Mouse (Mus musculus) left cerebral cortex, adult 8-10 months (tissue): ENCODE data around the gene Stub1. TPM values are rescaled to one million over a fixed set of nuclear protein-coding genes. Genes with fewer than 3 reads are reported as not detected.

ENCODE experiments used
- DNase-seq, 2 experiments: peaks; one replicate each; pipeline ENCODE4 v3.0.0; 2022; ENCODE audit warnings: low spot score in 2 of 2
- microRNA-seq, 2 experiments: library from miRNA; unstranded; fragments of <30 nt; microRNA quantifications; one replicate each; pipeline ENCODE4 v1.2.0; 2022
- total RNA-seq, 4 experiments: library from RNA; stranded (reverse); gene quantifications; 2 replicates each; pipeline ENCODE4 v1.2.4; 2022

Stub1 gene
- total RNA-seq, 4 experiments from 2014 or later = 168 to 175 (median 172) TPM

- peak in 1 of 2 experiments; percentile 68 for DNase-seq
These were observed 40.6 kb downstream of the Stub1 start, which contains the start of gene Fam173a for GRCm38 (mm10) chr17:25792615-25793014. TSS of gene Fam173a (minus strand) at chr17:25792901.

- DNase-seq = peak; percentile 70 to 85
These were observed 41.2 kb downstream of the Stub1 start for GRCm38 (mm10) chr17:25791843-25792527.

GRCm38 (mm10) chr17:25791320-25791842 is 41.8 kb downstream of the Stub1 start:
- no peak for DNase-seq

DNA sequence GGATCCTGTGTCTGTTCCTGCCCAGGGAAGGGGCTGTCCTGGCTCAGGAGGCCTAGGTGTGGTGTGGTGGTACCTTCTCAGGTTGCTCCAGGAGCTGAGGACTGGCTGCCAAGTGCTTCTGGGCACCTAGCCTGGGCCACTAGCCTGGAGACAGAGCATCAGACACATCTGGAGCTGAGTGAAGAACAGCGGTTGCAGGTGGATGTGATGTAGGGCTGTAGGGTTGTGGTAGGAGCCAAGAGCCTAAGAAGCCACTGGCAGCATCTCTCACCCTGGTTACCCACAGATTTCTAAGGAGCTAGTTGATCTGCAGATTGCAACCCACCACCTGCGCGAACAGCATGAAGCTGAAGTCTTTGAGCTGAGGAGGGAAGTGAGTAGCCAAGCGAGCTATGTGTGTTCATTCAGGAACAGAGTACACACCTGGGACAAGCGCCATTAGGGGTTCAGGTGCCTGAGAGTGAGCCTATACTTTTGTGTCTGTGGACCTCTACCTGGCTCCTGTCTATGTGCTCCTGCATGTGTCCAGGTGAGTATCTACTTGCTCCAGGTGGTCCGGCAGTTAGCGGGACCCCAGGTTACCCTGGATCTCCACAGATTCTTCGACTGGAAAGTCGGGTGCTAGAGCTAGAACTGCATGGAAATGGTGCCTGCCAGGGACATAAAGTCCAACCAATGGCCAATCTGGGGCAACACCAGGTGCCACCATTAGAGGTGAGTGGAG is 46.3 kb downstream of the Stub1 start:
- DNase-seq = no peak

- no peak for DNase-seq
These were observed 46.9 kb downstream of the Stub1 start, which contains the start of gene Ccdc78 for GRCm38 (mm10) chr17:25786280-25786679. TSS of gene Ccdc78 (plus strand) at chr17:25786580.

DNA sequence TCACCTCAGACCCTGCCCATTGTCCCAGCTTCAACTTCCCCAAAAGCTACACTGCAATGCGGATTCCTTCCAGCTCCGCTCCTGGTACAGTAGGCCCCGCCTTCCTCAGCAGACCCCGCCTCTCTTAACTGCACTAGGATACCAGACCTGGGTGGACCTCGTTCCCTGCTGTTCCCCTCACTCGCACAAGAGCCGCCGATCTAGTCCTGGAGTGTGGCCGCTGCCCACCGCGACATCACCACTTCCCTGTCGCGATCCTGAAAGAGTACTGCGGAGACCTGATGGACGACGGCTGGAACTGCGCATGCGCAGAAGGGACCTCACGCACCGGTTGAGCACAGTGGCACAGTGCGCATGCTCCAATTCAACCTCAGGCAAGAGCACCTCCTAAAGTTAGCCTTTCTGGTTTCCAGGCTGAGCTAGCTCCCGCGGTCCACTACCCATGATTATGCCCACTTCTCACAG is 47.9 kb downstream of the Stub1 start, which contains the start of gene Haghl:
Gene Haghl, minus strand, starts transcription at position 393 of the 465 bp plus-strand sequence.
- peak; percentile 94 to 98 for DNase-seq

DNA sequence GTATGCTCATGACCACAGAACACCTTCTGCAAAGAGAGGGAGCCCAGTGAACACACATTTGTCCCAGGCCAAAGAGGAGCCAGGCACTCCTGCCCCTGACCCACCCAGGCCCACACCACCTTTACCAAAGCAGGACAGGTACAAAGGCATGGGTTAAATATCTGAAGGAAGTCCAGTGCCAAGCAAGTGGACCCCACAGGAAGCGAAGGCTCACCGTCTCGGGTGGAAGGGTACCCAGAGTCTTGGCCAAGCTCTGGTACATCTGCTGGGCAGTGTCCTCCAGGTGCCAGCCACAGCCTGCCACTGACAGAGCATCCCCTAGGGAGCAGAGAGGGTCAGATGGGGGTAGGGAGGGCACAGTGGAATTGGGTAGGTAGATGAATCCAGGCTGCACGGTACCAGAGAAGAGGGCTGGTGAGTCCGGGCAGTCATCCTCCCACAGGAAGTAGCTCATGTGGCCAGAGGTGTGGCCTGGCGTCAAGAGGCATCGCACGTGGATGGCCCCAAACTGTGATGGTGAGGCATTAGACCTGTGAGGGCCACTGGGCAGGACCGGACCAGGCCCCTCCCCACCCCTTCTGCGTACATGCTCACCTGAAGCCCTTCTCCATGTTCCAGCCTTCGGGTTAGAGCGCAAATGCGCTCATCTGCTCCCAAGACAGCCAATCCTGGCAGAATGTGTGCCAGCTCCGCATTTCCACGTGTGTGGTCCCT is 49.2 kb downstream of the Stub1 start:
- no peak for DNase-seq

DNA sequence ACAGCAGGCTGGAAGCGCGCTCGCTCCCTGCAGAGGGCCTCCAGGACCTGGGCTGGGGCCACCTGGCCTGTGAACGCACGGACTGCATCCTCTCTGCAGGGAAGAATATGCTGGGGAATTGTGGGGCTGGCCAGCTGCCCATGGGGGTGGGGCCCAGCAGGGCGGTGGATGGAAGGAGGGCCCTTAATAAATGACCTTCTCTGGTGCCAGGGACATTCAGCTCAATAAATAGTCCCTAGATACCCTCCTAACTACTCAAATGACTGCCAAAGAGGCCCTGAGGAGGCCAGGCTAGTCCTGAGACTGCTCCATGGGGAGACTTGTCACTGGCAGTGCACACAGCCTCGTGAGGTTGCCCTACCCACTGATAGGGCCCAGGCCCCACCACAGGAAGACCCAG is 50.1 kb downstream of the Stub1 start:
- no peak for DNase-seq

DNA sequence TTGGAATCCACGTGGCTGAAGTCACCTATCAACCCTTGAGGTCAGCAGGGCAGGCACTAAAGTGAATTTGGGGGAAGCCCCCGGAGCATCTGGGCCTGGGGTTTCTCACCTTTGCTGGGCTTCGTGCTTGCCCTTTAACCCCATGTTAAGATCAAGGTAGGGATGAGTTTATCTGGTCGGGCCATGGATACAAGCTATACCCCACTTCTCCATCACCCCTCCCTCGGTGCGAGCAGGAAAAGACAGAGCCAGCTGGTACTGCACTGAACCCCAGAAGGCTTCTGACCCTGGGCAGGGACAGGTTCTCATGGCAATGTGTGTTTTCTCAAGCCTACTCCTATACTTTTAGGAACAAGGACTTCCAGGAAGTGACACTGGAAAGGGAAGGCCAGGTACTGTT is 51.9 kb downstream of the Stub1 start:
- DNase-seq = no peak

Small RNA genes lying within 50 kb of the gene (microRNA-seq; reads per million reads assigned to microRNA genes)
- 2.2 to 5.0 reads per million in 2 experiments for gene Mir3082
- gene Mir6966 = 2.1 to 2.2 reads per million in 2 experiments

Other genes starting within 250 kb of the Stub1 start
- 100 to 1,000 TPM; 125 to 148 (median 137) TPM for gene Gng13, start 116.2 kb downstream of the Stub1 start, total RNA-seq
- 1 to 10 TPM; 1.8 to 3.1 (median 2.1) TPM for gene Chtf18, start 106.0 kb downstream of the Stub1 start, total RNA-seq
- 10 to 100 TPM; 55.9 to 61.2 (median 58.2) TPM for gene Rpusd1, start 105.7 kb downstream of the Stub1 start, total RNA-seq
- 1 to 10 TPM in 1 of 4 experiments, under 1 TPM in 3; 0.30 to 1.1 (median 0.70) TPM for gene Mslnl, start 97.4 kb downstream of the Stub1 start, total RNA-seq
- 1 to 10 TPM; 2.3 to 4.9 (median 2.6) TPM for gene Msln, start 79.0 kb downstream of the Stub1 start, total RNA-seq
- 10 to 100 TPM; 32.1 to 40.6 (median 37.2) TPM for gene Narfl, start 59.6 kb downstream of the Stub1 start, total RNA-seq
- gene Haghl, start 47.7 kb downstream of the Stub1 start, total RNA-seq = 100 to 1,000 TPM; 120 to 140 (median 140) TPM
- gene Ccdc78, start 46.8 kb downstream of the Stub1 start, total RNA-seq = under 1 TPM in 3 of 4 experiments, not detected in 1; 0.37 to 0.84 (median 0.37) TPM
- gene Fam173a, start 40.5 kb downstream of the Stub1 start, total RNA-seq = 10 to 100 TPM; 83.6 to 99.1 (median 88.6) TPM
- 1 to 10 TPM in 2 of 4 experiments, not detected in 2; 1.8 to 3.3 TPM for gene AC134908.4, start 37.7 kb downstream of the Stub1 start, total RNA-seq
- 10 to 100 TPM; 83.0 to 89.4 (median 88.3) TPM for gene Metrn, start 36.3 kb downstream of the Stub1 start, total RNA-seq
- gene Fbxl16, start 24.3 kb downstream of the Stub1 start, total RNA-seq = 100 to 1,000 TPM; 603 to 725 (median 681) TPM
- 10 to 100 TPM; 22.1 to 28.5 (median 26.8) TPM for gene Wdr24, start 9.8 kb downstream of the Stub1 start, total RNA-seq
- gene Jmjd8, start 4.5 kb downstream of the Stub1 start, total RNA-seq = 10 to 100 TPM; 52.6 to 63.8 (median 56.4) TPM
- 10 to 100 TPM; 32.6 to 42.3 (median 37.5) TPM for gene Rhbdl1, start 3.9 kb upstream of the Stub1 start, total RNA-seq
- 10 to 100 TPM; 19.4 to 25.5 (median 21.2) TPM for gene Gm20683, start 8.4 kb upstream of the Stub1 start, total RNA-seq
- 10 to 100 TPM; 59.9 to 86.5 (median 78.9) TPM for gene Rhot2, start 11.4 kb upstream of the Stub1 start, total RNA-seq
- 10 to 100 TPM; 23.4 to 29.1 (median 24.5) TPM for gene Wdr90, start 28.1 kb upstream of the Stub1 start, total RNA-seq
- gene Mcrip2, start 35.4 kb upstream of the Stub1 start, total RNA-seq = 10 to 100 TPM; 16.8 to 25.2 (median 19.0) TPM
- 10 to 100 TPM; 31.4 to 37.3 (median 34.6) TPM for gene Mettl26, start 41.7 kb upstream of the Stub1 start, total RNA-seq
- 1 to 10 TPM; 1.4 to 3.2 (median 1.5) TPM for gene Wfikkn1, start 47.5 kb upstream of the Stub1 start, total RNA-seq
- gene Rab40c, start 86.3 kb upstream of the Stub1 start, total RNA-seq = 10 to 100 TPM; 39.7 to 46.1 (median 45.1) TPM
- gene Pigq, start 111.5 kb upstream of the Stub1 start, total RNA-seq = 100 to 1,000 TPM; 104 to 113 (median 104) TPM
- under 1 TPM; 0.41 to 0.74 (median 0.48) TPM for gene Nhlrc4, start 111.6 kb upstream of the Stub1 start, total RNA-seq
- gene A930017K11Rik, start 119.2 kb upstream of the Stub1 start, total RNA-seq = 1 to 10 TPM in 3 of 4 experiments, under 1 TPM in 1; 0.63 to 1.8 (median 1.4) TPM
- gene Capn15, start 152.4 kb upstream of the Stub1 start, total RNA-seq = 10 to 100 TPM; 34.3 to 50.9 (median 46.4) TPM
- gene Rab11fip3, start 236.2 kb upstream of the Stub1 start, total RNA-seq = 10 to 100 TPM; 89.1 to 97.8 (median 95.8) TPM